Mouse (Mus musculus): ENCODE measurements at regions not wholly inside any gene's neighbourhood (a gene's known extent, or its start where the extent isn't known, plus 50 kb on each side); places are given as distances from the start of the nearest gene placed in this dataset.

DNA sequence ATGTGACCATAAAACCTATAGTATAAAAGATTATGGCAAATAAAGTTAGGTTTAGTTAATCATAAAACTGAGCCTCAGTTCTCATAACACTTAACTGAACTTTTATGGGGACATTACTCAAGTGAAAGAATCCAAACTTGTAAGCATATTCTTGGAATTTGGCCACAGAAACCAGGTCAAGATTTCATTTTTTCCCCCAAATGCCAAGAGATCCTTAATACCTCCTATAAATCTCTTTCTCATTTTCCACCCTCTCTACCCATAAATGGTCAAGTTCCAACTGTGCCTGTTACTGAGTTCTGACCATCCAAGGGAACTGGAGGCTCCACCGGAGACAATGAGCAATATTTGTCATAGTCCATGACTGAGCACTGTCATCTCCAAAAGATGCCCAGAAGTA lies 97.8 kb upstream of the Galnt18 start:
- H3K79me2 ChIP-seq (ENCODE audit: control insufficient read depth, insufficient read depth, low read length, poor library complexity) = no peaks in the 10 kb centered on the region
- no peak for TF ChIP-seq MYC (IDR thresholded peaks at IDR 0.05; ENCODE audit: low read depth, low read length)
- no peak for TF ChIP-seq GABPA (IDR thresholded peaks at IDR 0.05; ENCODE audit: low read depth, low read length)
- TF ChIP-seq NELFE (IDR thresholded peaks at IDR 0.05; ENCODE audit: low read depth, low read length) = no peak
- TF ChIP-seq ETS1 (IDR thresholded peaks at IDR 0.05; ENCODE audit: low read depth, low read length) = no peak
- no peak for TF ChIP-seq MAFK (IDR thresholded peaks at IDR 0.05; ENCODE audit: borderline replicate concordance, low read depth, low read length)
- no peak for TF ChIP-seq E2F4 (IDR thresholded peaks at IDR 0.05; ENCODE audit: borderline replicate concordance, low read depth, low read length)
- TF ChIP-seq MYB (IDR thresholded peaks at IDR 0.05; ENCODE audit: low read depth, low read length) = no peak
- no peak for TF ChIP-seq TBP (IDR thresholded peaks at IDR 0.05; ENCODE audit: low read depth, low read length)
- no peak for TF ChIP-seq RCOR1 (IDR thresholded peaks at IDR 0.05; ENCODE audit: low read depth, low read length)
- no peak for TF ChIP-seq ZNF384 (IDR thresholded peaks at IDR 0.05; ENCODE audit: low read depth, low read length)
- no peak for TF ChIP-seq BHLHE40 (IDR thresholded peaks at IDR 0.05; ENCODE audit: borderline replicate concordance, low read depth, low read length)
- no peak for TF ChIP-seq HCFC1 (IDR thresholded peaks at IDR 0.05; ENCODE audit: low read depth, low read length)
- TF ChIP-seq POLR2AphosphoS5 (IDR thresholded peaks at IDR 0.05; ENCODE audit: borderline replicate concordance, low read depth, low read length) = no peak
- H3K27ac ChIP-seq (ENCODE audit: control insufficient read depth, low read depth, low read length) = no peak overlapping the region
- H3K4me3 ChIP-seq (ENCODE audit: control insufficient read depth in 1 of 2, insufficient read depth in 1 of 2, low read depth in 2 of 2, low read length in 2 of 2) = no peak overlapping the region
- no peaks in the 10 kb centered on the region for H3K9me3 ChIP-seq (replicated peaks; ENCODE audit: insufficient read depth, low read length)
- no peak for DNase-seq (ENCODE audit: low read depth, low spot score)
- no peaks in the 10 kb centered on the region for H3K4me1 ChIP-seq (ENCODE audit: control insufficient read depth in 1 of 2, insufficient read depth in 2 of 2, low read length in 2 of 2)
- no peaks in the 10 kb centered on the region for H3K27me3 ChIP-seq (ENCODE audit: control insufficient read depth in 1 of 2, insufficient read depth in 2 of 2, low read length in 2 of 2)
- H3K36me3 ChIP-seq (ENCODE audit: control insufficient read depth in 1 of 2, insufficient read depth in 2 of 2, low read length in 2 of 2) = no peaks in the 10 kb centered on the region
- H3K9ac ChIP-seq (ENCODE audit: control insufficient read depth, low read depth, low read length, poor library complexity, severe bottlenecking) = no peak overlapping the region

DNA sequence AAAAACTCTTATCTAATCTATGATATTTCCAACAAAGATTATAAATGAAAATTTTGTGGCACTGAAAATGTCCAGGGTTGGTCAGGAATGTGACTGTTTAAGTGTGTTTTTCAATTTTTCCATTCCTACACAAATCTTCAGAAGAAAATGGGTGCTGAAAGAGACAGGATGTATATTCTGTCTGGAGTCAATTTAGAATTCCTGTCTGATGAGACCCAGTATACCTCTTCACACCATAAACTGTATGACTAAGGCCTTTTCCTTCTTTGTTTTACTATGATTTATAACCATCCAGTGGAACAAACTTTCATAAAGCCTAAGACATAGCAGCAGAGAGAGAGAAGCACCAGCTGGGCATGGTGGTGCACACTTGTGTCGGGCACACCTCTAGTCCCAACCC lies 96.2 kb upstream of the Galnt18 start:
- Histone ChIP-seq H3K27ac (ENCODE audit: control insufficient read depth, low read depth, low read length) (no peak overlapping the region), H3K27me3 (ENCODE audit: control insufficient read depth in 1 of 2, insufficient read depth in 2 of 2, low read length in 2 of 2) (no peaks in the 10 kb centered on the region), H3K4me3 (ENCODE audit: control insufficient read depth in 1 of 2, insufficient read depth in 1 of 2, low read depth in 2 of 2, low read length in 2 of 2) (no peak overlapping the region), H3K9ac (ENCODE audit: control insufficient read depth, low read depth, low read length, poor library complexity, severe bottlenecking) (no peak overlapping the region), H3K4me1 (ENCODE audit: control insufficient read depth in 1 of 2, insufficient read depth in 2 of 2, low read length in 2 of 2) (no peaks in the 10 kb centered on the region), H3K79me2 (ENCODE audit: control insufficient read depth, insufficient read depth, low read length, poor library complexity) (no peaks in the 10 kb centered on the region), H3K9me3 (replicated peaks; ENCODE audit: insufficient read depth, low read length) (no peaks in the 10 kb centered on the region), H3K36me3 (ENCODE audit: control insufficient read depth in 1 of 2, insufficient read depth in 2 of 2, low read length in 2 of 2) (no peaks in the 10 kb centered on the region)
- TF ChIP-seq MYC (IDR thresholded peaks at IDR 0.05; ENCODE audit: low read depth, low read length) = no peak
- TF ChIP-seq MYB (IDR thresholded peaks at IDR 0.05; ENCODE audit: low read depth, low read length) = no peak
- no peak for TF ChIP-seq MAZ (IDR thresholded peaks at IDR 0.05; ENCODE audit: low read depth, low read length)
- no peak for TF ChIP-seq BHLHE40 (IDR thresholded peaks at IDR 0.05; ENCODE audit: borderline replicate concordance, low read depth, low read length)
- TF ChIP-seq NRF1 (IDR thresholded peaks at IDR 0.05; ENCODE audit: insufficient read depth, low read depth, low read length, poor library complexity, severe bottlenecking) = no peak
- TF ChIP-seq E2F4 (IDR thresholded peaks at IDR 0.05; ENCODE audit: borderline replicate concordance, low read depth, low read length) = no peak
- no peak for TF ChIP-seq RCOR1 (IDR thresholded peaks at IDR 0.05; ENCODE audit: low read depth, low read length)
- no peak for TF ChIP-seq POLR2A (IDR thresholded peaks at IDR 0.05; ENCODE audit: control insufficient read depth in 1 of 2, insufficient read depth in 1 of 2, low read depth in 1 of 2, low read length in 2 of 2, poor library complexity in 1 of 2)
- TF ChIP-seq MXI1 (IDR thresholded peaks at IDR 0.05; ENCODE audit: low read depth, low read length) = no peak
- TF ChIP-seq EP300 (IDR thresholded peaks at IDR 0.05; ENCODE audit: low read depth in 1 of 2, low read length in 2 of 2) = no peak
- no peak for TF ChIP-seq SIN3A (IDR thresholded peaks at IDR 0.05; ENCODE audit: low read length)
- TF ChIP-seq TBP (IDR thresholded peaks at IDR 0.05; ENCODE audit: low read depth, low read length) = no peak
- no peak for TF ChIP-seq RAD21 (IDR thresholded peaks at IDR 0.05; ENCODE audit: low read depth, low read length)
- no peak for DNase-seq (ENCODE audit: low read depth, low spot score)
